Mouse (Mus musculus) forebrain, embryonic 16.5 days (tissue): ENCODE measurements around the gene Rbms3. TPM values are rescaled to one million over a fixed set of nuclear protein-coding genes. Genes with fewer than 3 reads are reported as not detected.

Experiments used
- ATAC-seq: fragments of 200-750 bp; cut with Nextera tagmentation; 2 replicates; pipeline ENCODE4 v1.8.0; 2017; ENCODE audit warnings: mild to moderate bottlenecking, moderate library complexity
- H3K27ac ChIP-seq: fragments of 300-500 bp; sonication (generic); 2 replicates; pipeline ENCODE4 v1.5.1; 2014; ENCODE audit warnings: low read length, control low read depth
- H3K27me3 ChIP-seq: fragments of 300-500 bp; sonication (generic); replicated peaks from 2 replicates; pipeline ENCODE4 v1.6.1; 2014; ENCODE audit warnings: low read length; ENCODE audit not compliant: control insufficient read depth, insufficient read depth
- H3K36me3 ChIP-seq: fragments of 300-500 bp; sonication (generic); 2 replicates; pipeline ENCODE4 v1.6.1; 2014; ENCODE audit not compliant: control insufficient read depth, insufficient read depth
- H3K4me1 ChIP-seq: fragments of 300-500 bp; sonication (generic); replicated peaks from 2 replicates; pipeline ENCODE4 v1.6.1; 2014; ENCODE audit warnings: low read length; ENCODE audit not compliant: control insufficient read depth, insufficient read depth
- H3K4me2 ChIP-seq: fragments of 300-500 bp; sonication (generic); 2 replicates; pipeline ENCODE4 v1.6.1; 2014; ENCODE audit warnings: mild to moderate bottlenecking, low read length, control low read depth
- H3K4me3 ChIP-seq: fragments of 300-500 bp; sonication (generic); replicated peaks from 2 replicates; pipeline ENCODE4 v1.5.1; 2014; ENCODE audit warnings: mild to moderate bottlenecking, low read length, control low read depth
- H3K9ac ChIP-seq: fragments of 300-500 bp; sonication (generic); replicated peaks from 2 replicates; pipeline ENCODE4 v1.6.1; 2014; ENCODE audit warnings: low read depth, low read length, control low read depth
- H3K9me3 ChIP-seq: fragments of 300-500 bp; sonication (generic); 2 replicates; pipeline ENCODE4 v1.6.1; 2016; ENCODE audit warnings: low read length; ENCODE audit not compliant: control insufficient read depth
- WGBS: fragments of 180-500 bp; shearing (Covaris S2); extraction: QIAGEN DNeasy Blood & Tissue Kit; methylation state at CpG from one replicate; pipeline ENCODE4 v1.1.7; 2014; 5-methylcytosine and 5-hydroxymethylcytosine counted together
- polyA plus RNA-seq: library from polyadenylated mRNA; unstranded; fragments of >200 nt; fragmentation: Nextera tagmentation; extraction: Ambion mirVana; gene quantifications from 2 replicates; pipeline ENCODE4 v1.2.1, GENCODE M21; 2015

Gene Rbms3
- polyA plus RNA-seq, 1 experiment from 2014 or later, result 25.7 TPM

DNA sequence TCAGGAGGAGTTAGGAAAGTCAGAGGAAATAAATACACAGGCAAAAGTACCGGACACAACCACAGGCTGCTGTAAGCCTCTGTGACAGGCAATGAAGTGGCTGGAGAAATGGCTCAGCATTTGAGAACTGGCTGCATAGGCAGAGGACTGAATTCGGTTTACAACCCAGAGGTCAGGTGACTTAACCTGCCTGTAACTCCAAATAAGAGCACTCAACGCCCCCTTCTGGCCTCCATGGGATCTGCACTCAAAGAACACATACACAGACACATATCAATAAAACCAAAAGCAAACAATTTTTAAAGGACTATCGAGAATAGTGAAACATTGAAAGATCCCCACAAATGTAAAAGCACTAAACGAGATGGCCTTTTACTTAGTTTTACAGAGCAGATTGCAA, 1096.3 kb downstream of the Rbms3 start:
- Histone ChIP-seq H3K4me3 (no peak overlapping the region), H3K27me3 (no peaks in the 10 kb centered on the region), H3K4me1 (no peaks in the 10 kb centered on the region), H3K4me2 (no peak overlapping the region), H3K9me3 (no peaks in the 10 kb centered on the region), H3K36me3 (no peaks in the 10 kb centered on the region), H3K9ac (no peak overlapping the region), H3K27ac (no peak overlapping the region)
- ATAC-seq, result no peak
- 86% methylated on average over 5 of the region's 5 CpGs for WGBS

DNA sequence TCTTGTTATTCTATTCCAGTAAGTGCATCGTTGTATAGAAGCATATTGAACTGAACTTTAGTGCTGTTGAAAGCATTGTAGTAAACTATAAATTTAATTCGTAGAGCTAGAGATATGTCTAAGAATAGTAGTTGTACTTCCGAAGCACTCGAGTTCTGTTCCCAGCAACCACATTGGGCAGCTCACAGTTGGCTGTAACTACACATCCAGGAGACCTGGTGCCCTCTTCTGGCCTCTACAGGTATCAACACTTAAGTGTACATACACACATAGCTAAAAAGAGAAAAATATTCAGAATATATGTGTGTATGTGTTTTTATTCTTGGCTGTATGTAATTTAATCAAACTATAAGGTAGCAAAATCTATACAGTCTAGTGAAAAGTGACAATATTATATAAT, 1098.6 kb downstream of the Rbms3 start:
- H3K4me1 ChIP-seq, result no peaks in the 10 kb centered on the region
- H3K27ac ChIP-seq, result no peak overlapping the region
- no peak for ATAC-seq
- H3K9ac ChIP-seq, result no peak overlapping the region
- H3K36me3 ChIP-seq, result no peaks in the 10 kb centered on the region
- no peaks in the 10 kb centered on the region for H3K27me3 ChIP-seq
- H3K4me2 ChIP-seq, result no peak overlapping the region
- H3K4me3 ChIP-seq, result no peak overlapping the region
- 92% methylated on average over 4 of the region's 4 CpGs for WGBS
- no peaks in the 10 kb centered on the region for H3K9me3 ChIP-seq

DNA sequence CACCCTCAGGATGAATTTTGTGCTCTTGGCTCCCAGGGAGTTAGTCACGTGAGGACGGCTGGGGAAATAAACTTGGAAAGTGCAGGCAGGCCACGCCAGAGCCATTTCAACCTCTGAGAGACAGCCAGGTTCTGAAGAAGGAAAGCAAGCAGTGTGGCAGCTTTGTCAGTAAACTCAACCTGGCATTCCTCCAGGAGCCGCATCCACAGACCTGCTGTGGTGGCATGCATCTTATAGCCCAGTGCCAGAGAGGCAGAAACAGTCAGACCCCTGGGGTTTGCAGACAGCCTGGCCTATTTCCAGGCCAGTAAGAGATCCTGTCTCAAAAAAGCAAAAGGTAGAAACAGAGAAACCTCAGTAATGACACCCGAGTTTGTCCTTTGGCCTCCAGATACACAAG, 1105.3 kb downstream of the Rbms3 start:
- ATAC-seq, result no peak
- Histone ChIP-seq H3K27me3 (no peaks in the 10 kb centered on the region), H3K36me3 (no peaks in the 10 kb centered on the region), H3K9ac (no peak overlapping the region), H3K4me2 (no peak overlapping the region), H3K4me3 (no peak overlapping the region), H3K4me1 (0 out of 2 replicates have a peak, but pooled peaks cover 4% of the 10 kb centered on the region), H3K9me3 (no peaks in the 10 kb centered on the region), H3K27ac (no peak overlapping the region)
- 53% methylated on average over 5 of the region's 5 CpGs for WGBS
